Mouse (Mus musculus) midbrain, embryonic 14.5 days (tissue): ENCODE results near the gene Nek9. TPM values are rescaled to one million over a fixed set of nuclear protein-coding genes. Genes with fewer than 3 reads are reported as not detected.

Experiments
- ATAC-seq: fragments of 200-750 bp; cut with Nextera tagmentation; 2 replicates; pipeline ENCODE4 v1.8.0; 2017; ENCODE audit warnings: moderate number of reproducible peaks, moderate library complexity; ENCODE audit not compliant: low FRiP score, low TSS enrichment
- DNase-seq: peaks from one replicate; pipeline ENCODE4 v3.0.0-alpha.2; 2015
- H3K27ac ChIP-seq: fragments of 300-500 bp; sonication (generic); replicated peaks from 2 replicates; pipeline ENCODE4 v1.5.1; 2014; ENCODE audit warnings: mild to moderate bottlenecking, low read depth, low read length, moderate library complexity
- H3K27me3 ChIP-seq: fragments of 300-500 bp; sonication (generic); 2 replicates; pipeline ENCODE4 v1.6.1; 2014; ENCODE audit warnings: low read length, control low read depth, mixed read lengths; ENCODE audit not compliant: control insufficient read depth, insufficient read depth
- H3K36me3 ChIP-seq: fragments of 300-500 bp; sonication (generic); 2 replicates; pipeline ENCODE4 v1.6.1; 2014; ENCODE audit warnings: low read length, control low read depth; ENCODE audit not compliant: control insufficient read depth, insufficient read depth
- H3K4me1 ChIP-seq: fragments of 300-500 bp; sonication (generic); 2 replicates; pipeline ENCODE4 v1.6.1; 2014; ENCODE audit warnings: mild to moderate bottlenecking, antibody characterized with exemption, low read length, control low read depth; ENCODE audit not compliant: control insufficient read depth, insufficient read depth
- H3K4me2 ChIP-seq: fragments of 300-500 bp; sonication (generic); 2 replicates; pipeline ENCODE4 v1.6.1; 2014; ENCODE audit warnings: mild to moderate bottlenecking, low read length, moderate library complexity
- H3K4me3 ChIP-seq: fragments of 300-500 bp; sonication (generic); replicated peaks from 2 replicates; pipeline ENCODE4 v1.5.1; 2014; ENCODE audit warnings: low read depth, low read length
- H3K9ac ChIP-seq: fragments of 300-500 bp; sonication (generic); replicated peaks from 2 replicates; pipeline ENCODE4 v1.6.1; 2014; ENCODE audit warnings: mild to moderate bottlenecking, low read length, moderate library complexity
- H3K9me3 ChIP-seq: fragments of 300-500 bp; sonication (generic); 2 replicates; pipeline ENCODE4 v1.6.1; 2016; ENCODE audit warnings: low read length, control low read depth, mixed read lengths; ENCODE audit not compliant: control insufficient read depth
- WGBS: fragments of 180-500 bp; shearing (Covaris S2); extraction: QIAGEN DNeasy Blood & Tissue Kit; methylation state at CpG from one replicate; pipeline ENCODE4 v1.1.7; 2014; 5-methylcytosine and 5-hydroxymethylcytosine counted together
- polyA plus RNA-seq: library from polyadenylated mRNA; unstranded; fragments of >200 nt; fragmentation: Nextera tagmentation; extraction: Ambion mirVana; gene quantifications from 2 replicates; pipeline ENCODE4 v1.2.1, GENCODE M21; 2014

Gene Nek9
- polyA plus RNA-seq, 1 experiment from 2014 or later = 10.3 TPM

DNA sequence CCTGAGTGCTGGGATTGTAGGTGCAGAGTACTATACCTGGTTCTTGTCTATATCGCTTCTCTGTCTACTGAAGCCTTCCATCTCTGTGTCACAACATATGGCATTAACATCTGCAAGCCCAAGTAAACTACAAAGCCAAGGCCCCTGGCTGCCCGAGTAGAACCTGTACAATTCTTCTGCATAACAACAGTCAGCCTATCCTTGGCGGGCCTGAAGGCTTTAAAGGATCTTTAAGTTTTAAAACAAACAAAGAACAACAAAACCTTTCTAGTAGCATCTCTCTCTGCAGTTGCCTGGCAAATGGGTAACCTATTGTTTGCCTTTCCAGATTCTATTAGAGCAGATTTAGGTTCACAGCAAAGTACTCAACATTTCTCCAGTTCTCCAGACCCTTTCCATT is 14.9 kb upstream of the Nek9 start:
- Histone ChIP-seq H3K4me3 (no peak overlapping the region), H3K9ac (no peak overlapping the region), H3K36me3 (peaks cover 31% of the 10 kb centered on the region), H3K27me3 (no peaks in the 10 kb centered on the region), H3K4me1 (no peaks in the 10 kb centered on the region), H3K27ac (no peak overlapping the region), H3K4me2 (no peak overlapping the region), H3K9me3 (no peaks in the 10 kb centered on the region)
- no peak for DNase-seq
- ATAC-seq = no peak
- 90% methylated on average over 3 of the region's 3 CpGs for WGBS

DNA sequence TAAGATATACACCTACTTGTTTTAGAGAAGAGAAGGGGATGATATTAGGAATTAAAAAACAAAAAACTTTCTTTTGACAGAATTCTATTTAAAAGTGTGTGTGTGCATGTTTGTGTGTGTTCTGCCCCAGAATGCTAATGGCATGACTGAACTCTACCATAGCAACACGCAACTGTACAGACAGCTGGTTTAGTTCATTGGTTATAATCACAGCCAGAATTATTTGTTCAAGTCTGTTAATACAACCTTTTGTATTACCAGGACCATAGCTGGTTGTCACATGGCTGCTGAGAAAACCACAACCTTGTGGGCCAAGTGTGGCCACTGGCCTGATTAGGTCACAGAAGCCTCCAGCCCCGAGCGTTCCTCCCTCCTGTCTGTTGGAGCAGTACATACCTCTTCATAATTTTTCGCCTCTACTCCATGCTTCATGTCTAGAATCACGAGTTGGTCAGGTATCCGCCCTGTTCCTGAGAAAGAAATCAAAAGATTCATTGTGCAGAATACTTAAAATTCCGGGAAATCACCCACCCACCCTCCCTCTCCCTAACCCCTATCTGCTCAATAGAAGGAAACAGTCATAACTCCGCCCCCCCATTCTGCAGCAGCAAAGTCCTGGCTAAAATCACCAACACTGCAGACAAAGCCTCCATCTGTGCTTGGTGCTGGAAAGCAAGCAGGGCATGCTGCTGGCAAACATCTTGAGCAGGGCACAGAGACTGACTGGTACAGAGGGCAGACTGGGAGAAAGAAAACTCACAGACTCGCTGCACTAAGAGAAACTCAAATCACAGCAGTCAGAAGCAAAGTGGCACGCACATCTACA is 11.5 kb upstream of the Nek9 start:
- H3K4me3 ChIP-seq = no peak overlapping the region
- H3K27me3 ChIP-seq = no peaks in the 10 kb centered on the region
- WGBS = 74% methylated on average over 10 of the region's 10 CpGs
- DNase-seq = peak; percentile 48
- peaks cover 40% of the 10 kb centered on the region for H3K36me3 ChIP-seq
- no peak; the same call in 1 of the 2 replicates for ATAC-seq
- H3K4me1 ChIP-seq = no peaks in the 10 kb centered on the region
- H3K9ac ChIP-seq = no peak overlapping the region
- H3K4me2 ChIP-seq = no peak overlapping the region
- no peaks in the 10 kb centered on the region for H3K9me3 ChIP-seq
- H3K27ac ChIP-seq = 0 out of 2 replicates have a peak overlapping the region, but pooled peaks have one; percentile 17

DNA sequence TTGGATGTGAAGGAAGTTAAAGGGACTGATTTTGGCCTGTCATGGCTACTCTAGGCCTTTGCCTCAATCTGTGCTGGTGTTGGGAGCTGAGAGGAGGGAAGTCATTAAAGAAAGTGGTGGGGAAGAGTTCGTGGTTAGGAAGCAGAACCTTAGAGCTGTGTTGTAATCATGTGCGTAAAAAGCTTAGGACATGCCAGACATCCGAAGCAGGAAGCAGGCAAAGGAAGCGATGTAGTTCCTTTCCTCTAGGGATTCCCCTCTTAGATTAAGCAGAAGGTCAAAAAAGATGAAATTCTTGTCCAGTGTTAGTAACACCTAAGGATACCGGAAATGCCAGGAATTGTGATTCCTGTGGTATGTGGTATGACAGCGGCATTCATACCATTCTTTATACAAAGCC is 9.2 kb upstream of the Nek9 start:
- H3K4me2 ChIP-seq = no peak overlapping the region
- H3K9ac ChIP-seq = no peak overlapping the region
- DNase-seq (no peak), ATAC-seq (no peak)
- H3K4me3 ChIP-seq = no peak overlapping the region
- no peaks in the 10 kb centered on the region for H3K4me1 ChIP-seq
- no peaks in the 10 kb centered on the region for H3K9me3 ChIP-seq
- H3K27me3 ChIP-seq = no peaks in the 10 kb centered on the region
- peaks cover 46% of the 10 kb centered on the region for H3K36me3 ChIP-seq
- no peak overlapping the region for H3K27ac ChIP-seq
- 88% methylated on average over 6 of the region's 6 CpGs for whole genome bisulfite sequencing

GRCm38 (mm10) chr12:85347196-85347595 is 8.0 kb upstream of the Nek9 start:
- no peak for ATAC-seq
- Histone ChIP-seq H3K27me3 (no peaks in the 10 kb centered on the region), H3K4me1 (no peaks in the 10 kb centered on the region), H3K27ac (no peak overlapping the region), H3K9me3 (no peaks in the 10 kb centered on the region), H3K9ac (no peak overlapping the region), H3K36me3 (peaks cover 40% of the 10 kb centered on the region), H3K4me3 (no peak overlapping the region), H3K4me2 (no peak overlapping the region)
- no peak for DNase-seq
- WGBS = 81% methylated on average over 3 of the region's 3 CpGs

GRCm38 (mm10) chr12:85346374-85346773 is 7.2 kb upstream of the Nek9 start:
- Histone ChIP-seq H3K27ac (no peak overlapping the region), H3K9me3 (no peaks in the 10 kb centered on the region), H3K9ac (no peak overlapping the region), H3K4me1 (no peaks in the 10 kb centered on the region), H3K36me3 (peaks cover 38% of the 10 kb centered on the region), H3K27me3 (no peaks in the 10 kb centered on the region), H3K4me3 (no peak overlapping the region), H3K4me2 (no peak overlapping the region)
- WGBS = 68% methylated on average over 3 of the region's 3 CpGs
- ATAC-seq = no peak
- peak; percentile 93 for DNase-seq

- H3K27me3 ChIP-seq = no peaks in the 10 kb centered on the region
- DNase-seq = no peak
- H3K4me1 ChIP-seq = no peaks in the 10 kb centered on the region
- H3K9ac ChIP-seq = no peak overlapping the region
- H3K4me2 ChIP-seq = no peak overlapping the region
- ATAC-seq = no peak
- H3K36me3 ChIP-seq = peaks cover 37% of the 10 kb centered on the region
- H3K4me3 ChIP-seq = no peak overlapping the region
- H3K9me3 ChIP-seq = no peaks in the 10 kb centered on the region
- no peak overlapping the region for H3K27ac ChIP-seq
- 94% methylated on average over 6 of the region's 6 CpGs for WGBS
Observed at GRCm38 (mm10) chr12:85345559-85345958, 6.4 kb upstream of the Nek9 start.

DNA sequence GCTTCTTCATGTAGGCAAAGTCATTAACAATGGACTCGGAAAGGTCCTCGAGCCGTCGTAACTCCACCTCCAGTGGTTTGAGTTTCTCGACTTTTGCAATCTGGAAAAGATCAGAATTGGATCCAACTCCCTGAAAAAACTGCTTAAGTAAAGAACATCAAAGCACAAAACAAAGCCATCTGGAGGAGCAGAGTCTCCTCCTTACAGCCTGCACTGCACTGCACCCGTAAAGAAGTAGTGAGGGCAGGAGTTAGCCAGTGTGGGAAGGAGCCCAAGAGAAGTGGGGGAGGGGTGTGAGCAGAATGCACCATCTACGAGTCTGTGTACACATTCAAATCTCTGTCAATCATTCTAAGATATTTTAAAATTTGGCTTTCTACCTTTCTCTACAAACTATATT is 5.1 kb upstream of the Nek9 start:
- Histone ChIP-seq H3K9ac (no peak overlapping the region), H3K4me2 (no peak overlapping the region), H3K4me1 (no peaks in the 10 kb centered on the region), H3K27ac (no peak overlapping the region), H3K36me3 (peaks cover 29% of the 10 kb centered on the region), H3K27me3 (no peaks in the 10 kb centered on the region), H3K9me3 (no peaks in the 10 kb centered on the region), H3K4me3 (no peak overlapping the region)
- WGBS = 84% methylated on average over 7 of the region's 7 CpGs
- DNase-seq (no peak), ATAC-seq (no peak)

DNA sequence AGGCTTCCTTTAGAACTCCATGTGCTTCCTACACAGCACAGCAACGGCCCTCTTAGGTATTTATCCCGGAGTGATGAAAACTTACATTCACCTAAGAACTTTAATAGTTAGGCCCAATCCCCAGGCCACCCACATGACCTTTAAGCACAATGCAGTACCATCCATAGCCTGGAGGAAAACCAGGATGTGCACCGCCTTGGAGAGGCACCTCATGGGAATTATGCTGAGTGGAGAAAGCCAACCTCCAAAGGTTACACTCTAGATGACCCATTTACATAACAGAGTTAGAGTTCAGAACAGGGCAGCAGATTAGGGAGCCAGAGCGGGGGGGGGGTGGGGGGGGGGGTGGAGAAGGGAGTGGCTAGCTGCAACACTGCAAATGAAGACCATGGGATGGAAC is 3.1 kb upstream of the Nek9 start:
- WGBS = 77% methylated on average over 4 of the region's 4 CpGs
- H3K9ac ChIP-seq = no peak overlapping the region
- H3K27ac ChIP-seq = no peak overlapping the region
- no peak for ATAC-seq
- DNase-seq = no peak
- peaks cover 7% of the 10 kb centered on the region; the same call in 1 of the 2 replicates for H3K4me1 ChIP-seq
- H3K4me3 ChIP-seq = no peak overlapping the region
- H3K27me3 ChIP-seq = no peaks in the 10 kb centered on the region
- H3K9me3 ChIP-seq = no peaks in the 10 kb centered on the region
- H3K36me3 ChIP-seq = peaks cover 18% of the 10 kb centered on the region
- H3K4me2 ChIP-seq = no peak overlapping the region

- ATAC-seq (no peak), DNase-seq (peak; percentile 95)
- peaks cover 7% of the 10 kb centered on the region; the same call in 1 of the 2 replicates for H3K4me1 ChIP-seq
- no peaks in the 10 kb centered on the region for H3K9me3 ChIP-seq
- H3K36me3 ChIP-seq = peaks cover 21% of the 10 kb centered on the region
- H3K4me2 ChIP-seq = no peak overlapping the region
- H3K27me3 ChIP-seq = no peaks in the 10 kb centered on the region
- H3K9ac ChIP-seq = no peak overlapping the region
- WGBS = 69% methylated on average over 1 of the region's 1 CpGs
- no peak overlapping the region for H3K4me3 ChIP-seq
- 0 out of 2 replicates have a peak overlapping the region, but pooled peaks have one; percentile 17 for H3K27ac ChIP-seq
Observed at GRCm38 (mm10) chr12:85341131-85341530, 2.0 kb upstream of the Nek9 start.
